Mouse (Mus musculus): ENCODE measurements around the gene Zfp280b. TPM values are rescaled to one million over a fixed set of nuclear protein-coding genes. Genes with fewer than 3 reads are reported as not detected.

Zfp280b gene
- polyA plus RNA-seq, 1 experiment from 2014 or later = 17.5 TPM

- WGBS = 72% methylated on average over 6 of the region's 6 CpGs
- no peak overlapping the region for H3K4me3 ChIP-seq (replicated peaks)
- H3K27me3 ChIP-seq (replicated peaks) = no peaks in the 10 kb centered on the region
These were observed 19.5 kb upstream of the Zfp280b start for GRCm38 (mm10) chr10:76012922-76013321.

GRCm38 (mm10) chr10:76016886-76017285 is 15.6 kb upstream of the Zfp280b start:
- Histone ChIP-seq H3K27ac (no peak overlapping the region), H3K36me3 (no peaks in the 10 kb centered on the region), H3K9me3 (no peaks in the 10 kb centered on the region), H3K4me2 (no peak overlapping the region), H3K27me3 (replicated peaks) (no peaks in the 10 kb centered on the region), H3K4me3 (replicated peaks) (no peak overlapping the region), H3K4me1 (no peaks in the 10 kb centered on the region), H3K9ac (no peak overlapping the region)
- WGBS = 88% methylated on average over 3 of the region's 3 CpGs
- no peak for ATAC-seq (ENCODE audit: insufficient read depth, low FRiP score, low read depth)

More at GRCm38 (mm10) chr10:76012922-76013321, 19.5 kb upstream of the Zfp280b start:
- Histone ChIP-seq H3K4me1 (no peaks in the 10 kb centered on the region), H3K36me3 (no peaks in the 10 kb centered on the region), H3K4me2 (no peak overlapping the region), H3K9ac (no peak overlapping the region), H3K27ac (no peak overlapping the region), H3K9me3 (no peaks in the 10 kb centered on the region)
- ATAC-seq (ENCODE audit: insufficient read depth, low FRiP score, low read depth) = no peak

- ATAC-seq (ENCODE audit: insufficient read depth, low FRiP score, low read depth) = no peak
- H3K9me3 ChIP-seq = no peaks in the 10 kb centered on the region
- H3K4me2 ChIP-seq = no peak overlapping the region
- 36% methylated on average over 3 of the region's 3 CpGs for WGBS
- no peak overlapping the region for H3K27ac ChIP-seq
- no peaks in the 10 kb centered on the region for H3K4me1 ChIP-seq
- no peaks in the 10 kb centered on the region for H3K27me3 ChIP-seq (replicated peaks)
- no peak overlapping the region for H3K9ac ChIP-seq
- no peaks in the 10 kb centered on the region for H3K36me3 ChIP-seq
- H3K4me3 ChIP-seq (replicated peaks) = no peak overlapping the region
These were observed 10.7 kb upstream of the Zfp280b start for GRCm38 (mm10) chr10:76021728-76022127.

DNA sequence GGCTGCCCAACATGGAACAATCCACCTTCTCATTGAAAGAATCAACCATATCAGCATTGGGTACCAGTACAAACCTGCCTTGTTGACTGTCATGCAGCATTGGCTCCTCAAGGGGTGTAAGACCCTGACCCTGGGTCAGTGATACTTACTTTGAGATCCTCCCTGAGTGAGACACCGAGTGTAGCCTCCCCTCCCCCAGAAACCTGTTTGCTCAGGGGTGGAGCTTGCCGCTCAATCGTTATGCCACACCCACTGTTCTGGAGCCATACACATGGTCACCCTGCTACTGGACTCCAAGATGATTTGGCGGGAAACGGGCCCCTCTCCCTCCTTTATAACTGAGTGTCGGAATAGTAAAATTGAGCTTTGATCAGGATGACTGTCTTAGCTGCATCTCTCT is 8.5 kb upstream of the Zfp280b start:
- whole genome bisulfite sequencing = 93% methylated on average over 6 of the region's 6 CpGs
- H3K36me3 ChIP-seq = no peaks in the 10 kb centered on the region

GRCm38 (mm10) chr10:76025470-76026190 is 6.8 kb upstream of the Zfp280b start:
- Histone ChIP-seq H3K4me1 (no peaks in the 10 kb centered on the region), H3K27ac (no peak overlapping the region), H3K4me3 (replicated peaks) (no peak overlapping the region), H3K9me3 (no peaks in the 10 kb centered on the region), H3K27me3 (replicated peaks) (no peaks in the 10 kb centered on the region), H3K4me2 (no peak overlapping the region), H3K9ac (no peak overlapping the region), H3K36me3 (no peaks in the 10 kb centered on the region)
- ATAC-seq (ENCODE audit: insufficient read depth, low FRiP score, low read depth) = no peak
- WGBS = 89% methylated on average over 10 of the region's 10 CpGs

More for the DNA sequence above, 8.5 kb upstream of the Zfp280b start:
- no peaks in the 10 kb centered on the region for H3K4me1 ChIP-seq
- H3K9ac ChIP-seq = no peak overlapping the region
- no peaks in the 10 kb centered on the region for H3K27me3 ChIP-seq (replicated peaks)
- H3K27ac ChIP-seq = no peak overlapping the region
- no peak for ATAC-seq (ENCODE audit: insufficient read depth, low FRiP score, low read depth)
- no peak overlapping the region for H3K4me3 ChIP-seq (replicated peaks)
- no peaks in the 10 kb centered on the region for H3K9me3 ChIP-seq
- no peak overlapping the region for H3K4me2 ChIP-seq

GRCm38 (mm10) chr10:76027127-76028015 is 5.1 kb upstream of the Zfp280b start:
- no peaks in the 10 kb centered on the region for H3K36me3 ChIP-seq
- no peaks in the 10 kb centered on the region for H3K9me3 ChIP-seq
- 58% methylated on average over 12 of the region's 12 CpGs for WGBS
- no peak overlapping the region for H3K4me2 ChIP-seq
- H3K4me3 ChIP-seq (replicated peaks) = no peak overlapping the region
- H3K4me1 ChIP-seq = no peaks in the 10 kb centered on the region; the same call in 1 of the 2 replicates
- no peaks in the 10 kb centered on the region for H3K27me3 ChIP-seq (replicated peaks)
- no peak overlapping the region for H3K27ac ChIP-seq
- ATAC-seq (ENCODE audit: insufficient read depth, low FRiP score, low read depth) = no peak
- no peak overlapping the region for H3K9ac ChIP-seq

DNA sequence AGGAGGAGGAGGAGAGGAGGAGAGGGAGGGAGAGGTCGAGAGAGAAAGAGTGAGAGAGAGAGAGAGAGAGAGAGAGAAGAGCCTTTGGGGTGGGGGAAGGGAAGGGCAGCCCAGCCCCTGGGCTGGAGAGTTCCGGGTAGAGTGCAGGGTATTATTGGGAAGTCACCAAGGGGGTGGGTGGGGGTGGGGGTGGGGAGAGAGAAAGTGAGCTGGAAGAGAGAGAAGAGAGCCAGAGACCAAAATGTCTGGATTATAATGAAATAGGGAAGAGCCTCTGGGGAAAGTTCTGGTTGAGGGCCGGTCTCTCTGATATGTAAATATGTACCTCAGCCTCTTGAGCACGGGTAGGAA is 4.5 kb upstream of the Zfp280b start:
- 17% methylated on average over 4 of the region's 4 CpGs for WGBS

GRCm38 (mm10) chr10:76028396-76028795 is 4.1 kb upstream of the Zfp280b start:
- no peaks in the 10 kb centered on the region for H3K36me3 ChIP-seq
- H3K27me3 ChIP-seq (replicated peaks) = no peaks in the 10 kb centered on the region
- 61% methylated on average over 9 of the region's 9 CpGs for WGBS
- H3K9me3 ChIP-seq = no peaks in the 10 kb centered on the region
- ATAC-seq (ENCODE audit: insufficient read depth, low FRiP score, low read depth) = no peak
- H3K4me3 ChIP-seq (replicated peaks) = no peak overlapping the region
- H3K4me2 ChIP-seq = no peak overlapping the region
- peaks cover 3% of the 10 kb centered on the region; the same call in 1 of the 2 replicates for H3K4me1 ChIP-seq
- no peak overlapping the region for H3K27ac ChIP-seq
- no peak overlapping the region for H3K9ac ChIP-seq

More for the DNA sequence above, 4.5 kb upstream of the Zfp280b start:
- Histone ChIP-seq H3K4me1 (peaks cover under 1% of the 10 kb centered on the region; the same call in 1 of the 2 replicates), H3K4me3 (replicated peaks) (no peak overlapping the region), H3K36me3 (no peaks in the 10 kb centered on the region), H3K9me3 (no peaks in the 10 kb centered on the region), H3K27me3 (replicated peaks) (no peaks in the 10 kb centered on the region), H3K27ac (no peak overlapping the region), H3K9ac (no peak overlapping the region), H3K4me2 (no peak overlapping the region)
- no peak for ATAC-seq (ENCODE audit: insufficient read depth, low FRiP score, low read depth)

- Histone ChIP-seq H3K4me3 (replicated peaks) (no peak overlapping the region), H3K27ac (no peak overlapping the region), H3K36me3 (no peaks in the 10 kb centered on the region), H3K4me1 (peaks cover 8% of the 10 kb centered on the region; the same call in 1 of the 2 replicates), H3K9ac (no peak overlapping the region), H3K9me3 (no peaks in the 10 kb centered on the region), H3K27me3 (replicated peaks) (no peaks in the 10 kb centered on the region), H3K4me2 (no peak overlapping the region)
- WGBS = 82% methylated on average over 5 of the region's 5 CpGs
- ATAC-seq (ENCODE audit: insufficient read depth, low FRiP score, low read depth) = no peak
These were observed 3.2 kb upstream of the Zfp280b start for GRCm38 (mm10) chr10:76029276-76029675.

- ATAC-seq (ENCODE audit: insufficient read depth, low FRiP score, low read depth) = no peak
- no peaks in the 10 kb centered on the region for H3K27me3 ChIP-seq (replicated peaks)
- no peaks in the 10 kb centered on the region for H3K36me3 ChIP-seq
- no peak overlapping the region for H3K4me3 ChIP-seq (replicated peaks)
- no peak overlapping the region for H3K4me2 ChIP-seq
- H3K9me3 ChIP-seq = no peaks in the 10 kb centered on the region
- peaks cover 8% of the 10 kb centered on the region; the same call in 1 of the 2 replicates for H3K4me1 ChIP-seq
- no peak overlapping the region for H3K9ac ChIP-seq
- 72% methylated on average over 5 of the region's 5 CpGs for WGBS
- H3K27ac ChIP-seq = no peak overlapping the region
These were observed 2.0 kb upstream of the Zfp280b start for GRCm38 (mm10) chr10:76030496-76030895.

- H3K27me3 ChIP-seq (replicated peaks) = no peaks in the 10 kb centered on the region
- H3K4me2 ChIP-seq = peak overlapping the region; percentile 71
- WGBS = 48% methylated on average over 14 of the region's 14 CpGs
- no peaks in the 10 kb centered on the region for H3K36me3 ChIP-seq
- H3K9ac ChIP-seq = no peak overlapping the region
- peak; percentile 57 for ATAC-seq (ENCODE audit: insufficient read depth, low FRiP score, low read depth)
- H3K27ac ChIP-seq = peak overlapping the region; percentile 73
- no peaks in the 10 kb centered on the region for H3K9me3 ChIP-seq
- H3K4me3 ChIP-seq (replicated peaks) = peak overlapping the region; percentile 88
- peaks cover 8% of the 10 kb centered on the region; the same call in 1 of the 2 replicates for H3K4me1 ChIP-seq
These were observed 694 bp upstream of the Zfp280b start for GRCm38 (mm10) chr10:76031511-76032401.
